Mouse (Mus musculus) stomach, postnatal 0 days (tissue): Measurements from ENCODE around the gene Casq2.

Experiments
- CTCF ChIP-seq: IDR thresholded peaks from 2 replicates; pipeline ENCODE4 v1.5.1; 2016; ENCODE audit warnings: antibody characterized with exemption, low read depth, mild to moderate bottlenecking, moderate library complexity
- EP300 ChIP-seq: optimal IDR thresholded peaks from 2 replicates; pipeline ENCODE3; 2016; ENCODE audit warnings: antibody characterized with exemption

DNA sequence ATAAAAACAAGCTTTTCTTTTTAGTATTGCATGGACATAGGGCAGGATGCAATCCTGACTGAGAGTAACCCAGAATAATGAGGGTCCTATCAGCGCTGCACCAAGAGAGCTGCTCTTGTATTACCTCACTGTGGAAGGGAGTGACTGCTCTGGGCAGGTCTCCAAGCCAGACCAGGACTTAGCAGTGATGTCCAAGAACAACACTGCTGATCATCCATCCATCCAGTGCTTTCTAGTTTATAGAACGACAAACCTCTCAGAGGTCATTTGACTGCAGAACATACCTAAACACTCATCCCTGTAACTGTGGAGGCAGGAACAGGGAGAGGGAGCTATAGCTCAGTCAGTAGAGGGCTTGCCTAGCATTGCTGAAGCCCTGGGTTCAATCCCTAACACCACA, 106.4 kb downstream of the Casq2 start:
- TF ChIP-seq CTCF (no peak), EP300 (no peak)
